Mouse (Mus musculus) fibroblast of lung, adult 2 months (primary cell): ENCODE measurements around the gene Laptm4a.

Experiments used
- DNase-seq: peaks from one replicate; pipeline ENCODE4 v3.0.0-alpha.2; 2011; ENCODE audit warnings: low read depth

The Laptm4a gene

DNA sequence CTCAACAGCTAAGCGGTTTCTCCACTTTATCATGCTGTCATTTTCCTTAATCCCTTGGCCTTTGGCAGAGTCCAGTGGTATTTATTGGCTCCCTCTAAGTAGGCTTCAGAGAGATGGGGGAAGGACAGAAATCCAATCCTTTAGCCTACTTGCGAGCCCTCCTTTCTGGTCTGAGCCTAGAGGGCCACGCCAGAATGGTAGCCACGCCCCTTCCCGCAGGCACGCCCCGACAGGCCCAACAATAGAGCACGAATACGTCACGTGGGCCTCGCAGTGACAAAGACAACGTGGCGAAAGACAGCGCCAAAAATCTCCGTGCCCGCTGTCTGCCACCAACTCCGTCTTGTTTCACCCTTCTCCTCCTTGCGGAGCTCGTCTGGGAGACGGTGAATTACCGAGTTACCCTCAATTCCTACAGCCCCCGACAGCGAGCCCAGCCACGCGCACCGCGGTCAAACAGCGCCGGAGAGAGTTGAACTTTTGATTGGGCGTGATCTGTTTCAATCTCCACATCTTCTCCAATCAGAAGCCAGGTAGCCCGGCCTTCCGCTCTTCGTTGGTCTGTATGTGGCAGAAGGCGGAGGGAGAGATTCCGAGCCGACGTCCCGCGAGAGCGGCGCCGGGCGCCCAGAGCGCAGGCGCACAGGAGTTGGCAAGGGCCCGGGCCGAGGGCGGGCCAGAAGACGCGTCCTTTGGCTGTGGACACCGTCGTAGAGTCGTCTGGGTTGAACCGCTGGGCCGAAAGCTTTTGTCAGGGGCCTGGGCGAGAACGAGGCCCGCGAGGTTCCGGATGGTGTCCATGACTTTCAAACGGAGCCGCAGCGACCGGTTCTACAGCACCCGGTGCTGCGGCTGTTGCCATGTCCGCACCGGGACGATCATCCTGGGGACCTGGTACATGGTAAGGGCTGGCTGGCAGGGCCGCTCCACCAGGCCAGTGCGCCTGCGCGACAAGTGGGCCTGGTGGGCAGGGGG, at the start of gene Laptm4a:
TSS of gene Laptm4a (plus strand) at position 271 of the 975 bp plus-strand sequence.
- DNase-seq: peak; percentile 97

DNA sequence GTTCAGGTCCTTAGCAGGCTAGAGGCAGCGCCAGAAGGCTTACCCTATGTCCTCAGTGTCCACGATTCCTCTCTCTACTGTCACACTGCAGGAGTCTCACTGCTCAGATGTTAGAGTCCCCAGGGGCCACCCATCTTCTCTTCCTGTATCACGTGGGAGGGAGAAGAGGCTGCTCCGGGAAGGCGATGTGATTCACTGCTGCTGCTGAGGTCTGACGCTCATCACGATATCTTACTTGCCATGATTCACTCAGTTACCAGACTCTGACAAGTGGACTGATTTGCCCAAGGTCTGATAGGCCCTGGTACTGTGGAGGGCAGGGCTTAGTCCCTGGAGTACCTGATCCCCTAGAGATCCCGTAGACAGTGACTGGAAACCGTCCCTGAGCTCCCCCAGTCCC, 45.9 kb upstream of the Laptm4a start:
- DNase-seq: no peak

DNA sequence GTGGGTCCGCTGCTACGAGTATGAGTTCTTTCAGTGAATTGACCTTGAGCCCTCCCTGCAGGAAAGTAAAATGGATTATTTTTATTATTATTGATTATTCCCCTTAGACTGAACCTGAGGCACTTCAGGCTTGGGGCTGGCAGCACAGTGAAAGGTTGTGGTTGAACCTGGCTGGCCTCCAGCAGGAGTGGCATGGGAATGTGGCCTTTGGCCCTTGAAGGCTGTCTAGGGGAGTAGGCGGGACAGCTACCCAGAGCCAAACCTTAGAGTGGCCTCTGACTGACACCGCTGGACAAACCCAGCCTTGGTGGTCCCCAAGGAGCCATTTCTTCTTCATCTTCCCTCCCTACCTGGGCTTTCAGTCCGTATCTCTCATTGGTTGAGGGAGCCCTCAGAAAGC, 44.6 kb upstream of the Laptm4a start:
- DNase-seq: no peak

- no peak for DNase-seq
Observed at GRCm38 (mm10) chr12:8877413-8877812, 44.1 kb upstream of the Laptm4a start.

DNA sequence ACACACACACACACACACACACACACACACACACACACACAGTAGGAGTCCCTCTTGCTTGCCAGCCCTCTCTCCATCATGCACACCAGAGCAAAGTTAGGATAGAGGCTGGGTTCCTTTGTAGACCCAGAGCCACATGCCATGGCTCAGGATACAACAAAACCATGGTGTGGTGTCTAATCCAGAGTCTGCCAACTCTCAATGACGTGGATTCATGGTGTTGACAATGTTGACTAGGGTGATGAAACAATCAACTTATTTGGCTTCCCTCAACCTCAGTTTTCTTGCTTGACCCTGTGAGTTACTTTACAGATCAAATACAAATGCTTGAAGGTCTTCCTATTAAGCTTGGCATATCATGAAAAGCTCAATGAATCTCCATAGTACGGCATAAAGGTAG, 42.7 kb upstream of the Laptm4a start:
- no peak for DNase-seq

GRCm38 (mm10) chr12:8879389-8879788, 42.1 kb upstream of the Laptm4a start:
- no peak for DNase-seq

- no peak for DNase-seq
Observed at GRCm38 (mm10) chr12:8881736-8882135, 39.7 kb upstream of the Laptm4a start.

GRCm38 (mm10) chr12:8882376-8882775, 39.1 kb upstream of the Laptm4a start:
- DNase-seq: no peak

DNA sequence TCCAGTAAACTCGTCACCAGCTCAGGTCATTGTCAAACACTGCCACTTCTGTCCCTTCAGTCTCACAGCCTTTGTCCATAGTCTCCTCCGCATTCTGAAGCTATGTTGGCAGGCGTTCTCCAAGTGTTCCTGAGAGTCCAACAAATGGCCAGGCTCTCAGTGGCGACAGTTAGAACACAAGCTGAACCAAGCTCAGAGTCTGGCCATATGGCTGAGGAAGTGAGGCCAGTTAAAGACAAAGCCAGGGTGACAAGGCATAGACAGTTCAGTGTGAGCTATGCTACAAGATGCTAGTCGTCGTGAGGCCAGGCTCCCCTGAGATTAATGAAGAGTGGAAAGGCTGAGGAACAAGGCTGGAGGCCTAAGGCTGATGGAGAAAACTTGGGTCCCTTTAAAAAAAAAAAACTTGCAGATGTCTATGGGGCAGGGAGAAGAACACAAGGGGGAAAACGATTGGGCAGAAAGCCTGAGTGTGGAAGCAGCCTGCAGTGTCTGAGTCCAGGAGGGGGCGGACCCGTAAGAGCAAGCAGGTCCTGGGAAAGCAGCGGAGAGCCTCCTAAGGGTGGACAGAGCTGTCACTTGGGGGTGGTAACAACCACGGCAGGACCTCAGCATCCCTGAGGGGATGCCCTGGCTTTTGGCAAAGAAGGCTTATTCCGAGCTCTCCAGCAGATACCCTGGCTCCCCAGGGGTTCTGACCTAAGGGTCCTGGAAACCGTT, 36.9 kb upstream of the Laptm4a start:
- no peak for DNase-seq

DNA sequence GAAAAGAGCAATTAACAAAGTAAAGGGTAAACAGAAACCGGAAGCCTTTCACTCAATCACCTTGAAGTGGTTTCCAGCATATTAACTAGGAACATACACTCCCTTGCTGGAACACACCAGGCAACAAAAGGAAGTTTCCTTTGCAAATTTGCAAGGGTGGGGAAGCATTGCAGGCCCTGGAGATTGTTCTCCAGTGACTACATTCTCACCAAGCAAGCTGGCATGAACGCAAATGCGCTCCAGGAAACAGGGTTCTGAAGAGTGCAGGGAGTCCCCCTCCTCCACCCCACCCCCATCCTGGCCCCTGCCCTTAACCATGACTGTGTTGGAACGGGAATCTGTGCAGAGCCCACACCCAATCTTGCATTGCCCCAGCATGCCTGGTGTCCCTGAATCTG, 36.3 kb upstream of the Laptm4a start:
- no peak for DNase-seq

- no peak for DNase-seq
Observed at GRCm38 (mm10) chr12:8885950-8886349, 35.5 kb upstream of the Laptm4a start.

DNA sequence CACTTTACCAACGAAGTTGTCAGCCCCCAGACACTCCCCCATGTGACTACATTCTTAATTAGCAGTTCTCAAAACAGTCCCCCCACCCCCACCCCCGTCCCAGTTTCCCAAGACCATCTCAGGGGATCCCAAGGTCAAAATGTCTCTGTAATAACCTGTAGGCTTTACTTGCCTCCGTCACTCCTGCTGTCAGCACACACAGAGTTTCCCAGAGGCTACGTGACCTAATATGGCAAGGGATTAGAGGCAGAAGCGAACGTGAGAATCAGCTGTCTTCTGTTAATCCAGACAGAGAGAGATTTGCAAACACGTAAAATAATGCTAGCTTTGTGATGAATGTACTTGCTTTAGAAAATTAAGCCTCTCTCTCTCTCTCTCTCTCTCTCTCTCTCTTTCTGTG, 33.0 kb upstream of the Laptm4a start:
- no peak for DNase-seq

GRCm38 (mm10) chr12:8889117-8889665, 32.3 kb upstream of the Laptm4a start:
- DNase-seq: peak; percentile 53

- DNase-seq: no peak
Observed at GRCm38 (mm10) chr12:8892876-8893532, 28.5 kb upstream of the Laptm4a start.

DNA sequence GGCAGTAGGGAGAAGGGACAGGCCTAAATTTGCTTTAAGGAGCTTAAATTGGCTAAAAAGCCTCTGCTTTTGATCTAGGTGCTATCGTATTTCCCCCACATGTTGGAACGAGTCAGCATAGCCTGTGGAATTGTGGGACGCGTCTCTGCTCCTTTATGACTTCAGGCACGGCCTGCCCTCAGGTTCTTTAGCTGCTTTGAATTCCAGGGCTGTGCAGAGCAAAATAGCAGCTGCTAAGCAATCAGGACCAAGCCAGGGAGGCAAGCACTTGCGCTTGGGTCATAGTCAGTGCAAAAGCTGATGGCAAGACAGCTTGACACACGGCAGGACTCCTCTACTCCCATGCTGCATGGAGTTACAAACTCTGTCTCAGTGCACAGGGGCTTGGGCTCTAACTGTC, 24.3 kb upstream of the Laptm4a start:
- no peak for DNase-seq

DNA sequence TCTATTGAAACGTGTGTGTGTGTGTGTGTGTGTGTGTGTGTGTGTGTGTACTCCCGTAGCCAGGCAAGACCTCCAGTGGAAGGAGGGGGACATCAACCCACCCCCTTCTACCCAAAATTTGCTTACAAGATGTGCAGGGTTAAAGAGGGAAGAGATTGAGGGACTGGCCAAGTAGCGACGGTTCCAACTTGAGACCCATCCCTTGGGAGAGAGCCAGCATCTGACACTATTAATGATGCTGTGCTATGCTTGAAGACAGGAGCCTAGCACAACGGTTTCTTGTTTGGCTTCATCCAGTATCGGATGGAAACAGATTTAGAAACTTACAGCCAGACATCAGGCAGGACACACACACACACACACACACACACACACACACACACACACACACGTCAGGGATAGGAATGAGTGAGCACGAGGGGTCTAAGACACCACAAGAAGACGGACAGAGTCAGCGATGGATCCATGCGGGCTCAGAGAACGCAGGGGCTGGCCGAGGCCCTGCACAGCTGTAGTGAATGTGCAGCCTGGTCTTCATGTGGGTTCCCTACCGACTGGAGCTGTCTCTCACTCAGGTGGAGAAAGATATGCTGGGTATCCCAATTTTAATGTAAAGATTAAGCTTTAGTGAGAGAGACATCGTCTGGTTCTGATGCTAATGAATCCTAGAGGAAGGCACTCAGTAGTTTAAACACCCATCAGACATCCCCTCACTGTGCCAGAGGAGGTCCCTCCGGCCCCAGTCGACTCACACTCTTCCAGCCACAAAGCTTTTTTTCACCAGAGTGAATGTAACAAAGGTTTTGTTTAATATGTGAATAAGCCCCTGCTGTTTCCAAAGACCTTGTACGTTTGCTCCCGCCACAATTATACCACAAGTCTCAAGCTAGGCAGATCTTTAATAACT, 22.3 kb upstream of the Laptm4a start:
- no peak for DNase-seq

DNA sequence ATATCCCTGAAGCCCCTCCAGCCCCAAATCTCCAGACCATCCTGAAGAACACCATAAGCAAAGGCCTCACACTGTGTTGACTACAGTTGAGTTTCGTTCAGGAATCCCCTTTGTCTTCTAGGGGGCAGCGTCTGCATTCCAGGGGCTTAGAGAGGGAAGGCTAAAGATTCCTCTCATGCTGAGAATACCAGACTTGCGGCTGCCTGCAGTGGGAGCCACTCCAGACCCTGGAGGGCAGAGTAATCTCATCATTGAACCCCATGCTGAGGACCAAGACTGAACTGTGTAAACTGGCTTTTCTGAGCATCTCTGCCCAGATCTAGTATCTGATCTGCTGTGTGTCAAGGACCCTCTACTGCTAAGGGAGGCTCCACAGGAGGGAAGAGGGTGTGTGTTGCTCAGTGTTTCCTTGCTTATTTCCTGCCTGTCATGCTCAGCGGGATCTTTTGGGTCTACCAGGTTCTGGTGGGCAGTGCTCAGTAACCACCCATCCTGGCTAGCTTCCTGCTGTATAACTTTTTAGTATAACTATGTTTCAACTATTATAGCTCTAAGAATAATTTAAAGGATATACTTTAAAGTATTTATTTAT, 21.3 kb upstream of the Laptm4a start:
- no peak for DNase-seq

DNA sequence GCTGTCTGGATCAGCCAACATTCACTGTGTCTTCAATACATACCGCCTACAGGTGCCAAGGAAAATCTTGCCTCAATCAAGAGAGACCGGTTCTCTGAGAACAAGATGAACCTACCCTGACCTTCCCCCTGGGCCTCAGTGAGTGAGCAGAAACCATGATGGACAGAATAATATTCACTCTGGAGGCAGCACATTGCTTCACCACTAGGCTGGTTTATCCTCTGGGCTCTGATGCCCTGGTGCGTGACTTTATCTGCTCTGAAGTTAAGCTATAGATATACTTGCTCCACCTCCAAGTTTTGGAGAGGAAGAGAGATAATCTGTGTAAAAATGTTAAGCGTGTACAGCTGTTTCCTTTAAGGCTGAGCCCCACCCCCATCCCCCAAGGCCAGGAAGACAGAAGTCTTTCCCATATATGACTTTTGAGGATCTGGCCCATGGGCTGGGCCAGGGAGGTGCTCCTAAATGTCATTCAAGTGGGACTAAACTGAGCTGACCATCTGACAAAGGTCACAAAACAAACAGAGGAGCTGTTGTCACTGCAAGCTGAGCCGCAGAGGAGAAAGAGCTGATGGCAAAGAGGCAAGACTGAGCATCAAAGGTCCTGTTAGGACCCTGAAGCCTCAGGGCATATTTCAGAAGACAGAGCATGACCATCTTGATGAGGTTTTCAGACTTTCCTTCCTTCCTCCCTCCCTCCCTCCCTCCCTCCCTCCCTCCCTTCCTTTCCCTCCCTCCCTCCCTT, 20.4 kb upstream of the Laptm4a start:
- no peak for DNase-seq

DNA sequence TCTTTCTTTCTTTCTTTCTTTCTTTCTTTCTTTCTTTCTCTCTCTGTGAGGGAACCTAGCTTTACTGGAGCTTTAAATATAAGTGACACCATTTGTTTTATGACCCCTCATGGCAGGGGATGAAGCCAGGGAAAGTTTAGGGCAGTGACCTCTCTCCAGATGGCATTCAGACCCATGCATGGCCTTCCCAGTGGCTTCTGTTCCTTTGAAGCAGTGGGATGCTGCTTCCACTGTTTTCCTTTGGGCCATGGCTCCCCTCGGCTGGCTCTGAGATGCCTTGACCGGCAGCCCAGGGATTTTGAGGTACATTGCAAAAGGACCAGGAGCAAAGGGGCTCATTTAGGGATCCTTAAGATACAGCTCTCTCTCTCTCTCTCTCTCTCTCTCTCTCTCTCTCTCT, 19.5 kb upstream of the Laptm4a start:
- no peak for DNase-seq

GRCm38 (mm10) chr12:8902479-8902878, 19.0 kb upstream of the Laptm4a start:
- DNase-seq: no peak
